Mouse (Mus musculus) heart, embryonic 12.5 days (tissue): ENCODE data around the gene Krt35. TPM values are rescaled to one million over a fixed set of nuclear protein-coding genes. Genes with fewer than 3 reads are reported as not detected.

Experiments used
- ATAC-seq: fragments of 200-750 bp; cut with Nextera tagmentation; 2 replicates; pipeline ENCODE4 v1.8.0; 2017; ENCODE audit warnings: moderate TSS enrichment, moderate library complexity; ENCODE audit not compliant: insufficient number of reproducible peaks, low FRiP score
- H3K27ac ChIP-seq: fragments of 300-500 bp; sonication (generic); 2 replicates; pipeline ENCODE4 v1.5.1; 2016; ENCODE audit warnings: mild to moderate bottlenecking, moderate library complexity; ENCODE audit not compliant: poor library complexity, severe bottlenecking
- H3K27me3 ChIP-seq: fragments of 300-500 bp; sonication (generic); replicated peaks from 2 replicates; pipeline ENCODE4 v1.6.1; 2016; ENCODE audit warnings: mild to moderate bottlenecking, moderate library complexity
- H3K36me3 ChIP-seq: fragments of 300-500 bp; sonication (generic); 2 replicates; pipeline ENCODE4 v1.6.1; 2016; ENCODE audit warnings: mild to moderate bottlenecking, moderate library complexity
- H3K4me1 ChIP-seq: fragments of 300-500 bp; sonication (generic); replicated peaks from 2 replicates; pipeline ENCODE4 v1.6.1; 2016; ENCODE audit warnings: mild to moderate bottlenecking
- H3K4me2 ChIP-seq: fragments of 300-500 bp; sonication (generic); 2 replicates; pipeline ENCODE4 v1.6.1; 2016; ENCODE audit warnings: mild to moderate bottlenecking, moderate library complexity
- H3K4me3 ChIP-seq: fragments of 300-500 bp; sonication (generic); 2 replicates; pipeline ENCODE4 v1.5.1; 2016; ENCODE audit warnings: mild to moderate bottlenecking
- H3K9ac ChIP-seq: fragments of 300-500 bp; sonication (generic); 2 replicates; pipeline ENCODE4 v1.6.1; 2016; ENCODE audit warnings: mild to moderate bottlenecking, moderate library complexity
- H3K9me3 ChIP-seq: fragments of 300-500 bp; sonication (generic); replicated peaks from 2 replicates; pipeline ENCODE4 v1.6.1; 2016; ENCODE audit warnings: mild to moderate bottlenecking, moderate library complexity
- WGBS: fragments of 180-500 bp; shearing (Covaris S2); methylation state at CpG from one replicate; pipeline ENCODE4 v1.1.7; 2016; 5-methylcytosine and 5-hydroxymethylcytosine counted together
- polyA plus RNA-seq: library from polyadenylated mRNA; unstranded; fragments of >200 nt; fragmentation: Nextera tagmentation; extraction: Ambion mirVana; gene quantifications from 2 replicates; pipeline ENCODE4 v1.2.1, GENCODE M21; 2016

The Krt35 gene
- polyA plus RNA-seq = not detected in 2 replicates

DNA sequence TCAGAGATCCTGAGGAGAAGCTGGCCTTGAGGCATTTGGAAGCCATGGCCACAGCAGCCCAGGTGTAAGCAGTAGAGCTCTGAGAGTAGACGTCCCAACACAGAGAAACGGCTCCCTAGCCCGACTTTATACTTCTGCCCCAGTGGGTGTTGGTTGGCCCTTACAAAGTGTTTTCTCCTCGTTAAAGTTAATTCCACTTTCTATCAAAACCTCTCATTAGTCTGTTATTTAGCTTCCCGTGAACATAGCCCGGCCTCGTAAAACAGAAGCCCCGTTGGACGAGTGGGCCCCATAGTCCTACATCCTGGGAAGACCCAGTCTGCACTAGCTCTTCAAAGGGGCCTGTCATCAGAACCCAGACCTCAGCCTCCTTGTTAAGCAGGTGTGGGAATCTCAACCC lies at the start of gene Krt35:
Gene Krt35, minus strand, starts transcription at position 101 of the 400 bp plus-strand sequence.
- no peak for ATAC-seq
- Histone ChIP-seq H3K36me3 (no peaks in the 10 kb centered on the region), H3K27ac (no peak within 1 kb of the TSS), H3K9ac (no peak within 1 kb of the TSS), H3K9me3 (no peaks in the 10 kb centered on the region), H3K4me3 (no peak within 1 kb of the TSS), H3K4me1 (no peaks in the 10 kb centered on the region), H3K4me2 (no peak within 1 kb of the TSS), H3K27me3 (0 out of 2 replicates have a peak, but pooled peaks cover 6% of the 10 kb centered on the region)
- 86% methylated on average over 9 of the region's 9 CpGs for WGBS

DNA sequence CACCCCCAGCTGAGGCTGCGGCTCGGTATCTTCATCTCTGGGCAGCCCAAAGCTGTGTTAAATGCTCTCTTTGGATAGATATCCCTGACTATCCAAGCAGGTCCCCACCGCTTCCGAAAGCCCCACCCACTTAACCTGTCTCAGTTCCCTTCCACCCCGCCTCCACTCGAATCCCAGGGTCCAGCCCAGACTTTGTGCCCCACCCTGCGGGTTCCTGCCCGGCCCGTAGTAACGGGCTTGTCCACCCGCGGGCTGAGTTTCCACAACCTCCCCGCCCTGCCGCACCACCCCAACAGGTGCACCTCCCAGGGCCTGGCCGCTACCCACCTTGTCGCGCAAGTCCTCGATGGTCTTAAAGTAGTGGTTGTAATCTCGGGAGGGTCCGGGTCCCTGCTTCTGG lies 49.1 kb upstream of the Krt35 start:
- H3K4me2 ChIP-seq = peak overlapping the region; percentile 93
- H3K27me3 ChIP-seq = peaks cover 13% of the 10 kb centered on the region; the same call in 1 of the 2 replicates
- H3K4me3 ChIP-seq = peak overlapping the region; percentile 63
- H3K9me3 ChIP-seq = no peaks in the 10 kb centered on the region
- peak; percentile 43; the same call in 1 of the 2 replicates for ATAC-seq
- H3K36me3 ChIP-seq = peaks cover 13% of the 10 kb centered on the region
- WGBS = 2% methylated on average over 20 of the region's 20 CpGs
- H3K4me1 ChIP-seq = peaks cover 46% of the 10 kb centered on the region
- 0 out of 2 replicates have a peak overlapping the region, but pooled peaks have one; percentile 9 for H3K27ac ChIP-seq
- peak overlapping the region; percentile 80 for H3K9ac ChIP-seq

DNA sequence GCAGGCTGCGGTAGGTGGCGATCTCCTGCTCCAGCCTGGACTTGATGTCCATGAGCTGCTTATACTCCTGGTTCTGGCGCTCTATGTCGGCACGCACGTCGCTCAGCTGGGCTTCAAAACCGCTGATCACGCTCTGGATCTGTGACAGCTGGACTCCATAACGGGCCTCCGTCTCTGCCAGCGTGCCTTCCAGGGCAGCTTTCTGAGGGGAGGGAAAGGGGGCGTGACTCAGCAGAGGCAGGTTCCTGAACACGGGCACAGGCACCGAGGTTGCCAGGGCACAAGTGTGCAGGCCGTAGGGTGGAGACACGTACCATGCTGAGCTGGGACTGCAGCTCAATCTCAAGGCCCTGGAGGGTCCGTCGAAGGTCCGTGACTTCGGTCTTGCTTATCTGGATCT lies 44.9 kb upstream of the Krt35 start:
- H3K4me3 ChIP-seq = no peak overlapping the region
- no peaks in the 10 kb centered on the region for H3K9me3 ChIP-seq
- ATAC-seq = no peak
- peaks cover 13% of the 10 kb centered on the region; the same call in 1 of the 2 replicates for H3K27me3 ChIP-seq
- no peak overlapping the region for H3K9ac ChIP-seq
- H3K36me3 ChIP-seq = peaks cover 13% of the 10 kb centered on the region
- peaks cover 45% of the 10 kb centered on the region for H3K4me1 ChIP-seq
- H3K27ac ChIP-seq = no peak overlapping the region
- no peak overlapping the region for H3K4me2 ChIP-seq
- 75% methylated on average over 21 of the region's 21 CpGs for WGBS

DNA sequence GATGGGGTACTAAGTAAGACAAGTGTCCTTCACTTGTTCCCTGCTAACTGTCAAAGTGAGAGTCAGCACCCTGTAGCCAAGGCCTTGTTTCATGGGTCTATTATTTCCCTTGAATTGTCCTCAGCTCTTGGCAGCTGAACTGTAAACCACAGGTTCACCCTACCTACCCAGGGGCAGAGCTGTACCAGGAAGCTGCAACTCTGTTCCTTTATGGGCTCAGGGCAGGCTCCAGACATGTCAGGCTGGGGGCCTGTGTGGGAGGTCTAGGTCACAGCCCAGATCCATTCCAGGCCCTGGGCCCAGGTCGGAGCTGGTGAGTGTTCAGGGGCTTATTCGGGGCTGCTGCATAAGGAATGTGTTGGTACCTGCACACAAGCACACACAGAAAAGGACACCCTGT lies 43.4 kb upstream of the Krt35 start:
- H3K9me3 ChIP-seq = no peaks in the 10 kb centered on the region
- no peaks in the 10 kb centered on the region; the same call in 1 of the 2 replicates for H3K27me3 ChIP-seq
- 64% methylated on average over 2 of the region's 2 CpGs for WGBS
- peaks cover 13% of the 10 kb centered on the region for H3K36me3 ChIP-seq
- peaks cover 30% of the 10 kb centered on the region for H3K4me1 ChIP-seq
- H3K4me3 ChIP-seq = no peak overlapping the region
- no peak overlapping the region for H3K27ac ChIP-seq
- no peak for ATAC-seq
- no peak overlapping the region for H3K9ac ChIP-seq
- no peak overlapping the region for H3K4me2 ChIP-seq

DNA sequence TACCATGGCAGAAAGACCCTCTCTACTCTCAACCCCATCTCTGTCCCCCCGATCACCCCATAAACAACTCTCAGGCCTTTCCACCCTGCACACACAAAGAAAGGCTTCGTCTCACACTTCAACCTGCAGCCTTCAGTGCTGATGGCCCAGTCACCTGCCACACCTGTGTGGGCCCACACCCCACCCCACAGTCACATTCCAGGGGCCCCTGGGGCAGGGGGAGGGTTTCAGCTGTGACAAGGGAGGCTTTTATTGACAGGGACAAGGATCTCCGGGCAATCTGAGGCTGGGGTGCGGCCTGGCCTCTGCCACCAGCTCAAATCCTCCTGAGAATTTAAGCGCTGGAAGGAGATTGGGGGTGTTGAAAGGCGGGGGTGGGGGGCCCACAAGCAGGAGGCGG lies 42.8 kb upstream of the Krt35 start:
- no peak for ATAC-seq
- H3K9ac ChIP-seq = no peak overlapping the region
- peaks cover 13% of the 10 kb centered on the region for H3K36me3 ChIP-seq
- peaks cover 4% of the 10 kb centered on the region; the same call in 1 of the 2 replicates for H3K27me3 ChIP-seq
- H3K4me1 ChIP-seq = peaks cover 27% of the 10 kb centered on the region
- H3K27ac ChIP-seq = no peak overlapping the region
- no peaks in the 10 kb centered on the region for H3K9me3 ChIP-seq
- WGBS = 48% methylated on average over 7 of the region's 7 CpGs
- H3K4me2 ChIP-seq = no peak overlapping the region
- H3K4me3 ChIP-seq = no peak overlapping the region

DNA sequence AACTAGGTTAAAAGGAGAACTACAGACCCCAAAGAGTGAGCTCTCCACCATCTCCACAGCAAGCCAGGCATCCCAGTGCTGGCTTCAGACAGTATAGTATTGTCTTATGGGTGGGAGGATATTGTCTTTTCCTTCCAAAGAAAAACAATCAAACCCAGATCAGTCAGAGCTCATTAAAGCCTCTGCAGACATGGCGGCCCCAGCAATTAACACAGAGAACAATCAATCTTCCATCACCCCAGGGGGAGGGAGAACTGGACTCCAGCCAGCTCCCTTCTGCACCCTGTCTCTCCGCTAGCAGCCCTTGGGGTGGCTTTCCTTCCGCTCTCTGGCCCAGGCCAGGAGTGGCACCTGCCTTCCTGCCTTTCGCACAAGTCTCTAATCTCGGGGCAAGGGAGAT lies 41.7 kb upstream of the Krt35 start:
- peaks cover 13% of the 10 kb centered on the region for H3K36me3 ChIP-seq
- no peak overlapping the region for H3K4me3 ChIP-seq
- no peak overlapping the region for H3K9ac ChIP-seq
- ATAC-seq = no peak
- H3K27ac ChIP-seq = no peak overlapping the region
- 53% methylated on average over 5 of the region's 5 CpGs for WGBS
- H3K4me1 ChIP-seq = peaks cover 27% of the 10 kb centered on the region
- H3K27me3 ChIP-seq = peaks cover 6% of the 10 kb centered on the region; the same call in 1 of the 2 replicates
- H3K9me3 ChIP-seq = no peaks in the 10 kb centered on the region
- no peak overlapping the region for H3K4me2 ChIP-seq

DNA sequence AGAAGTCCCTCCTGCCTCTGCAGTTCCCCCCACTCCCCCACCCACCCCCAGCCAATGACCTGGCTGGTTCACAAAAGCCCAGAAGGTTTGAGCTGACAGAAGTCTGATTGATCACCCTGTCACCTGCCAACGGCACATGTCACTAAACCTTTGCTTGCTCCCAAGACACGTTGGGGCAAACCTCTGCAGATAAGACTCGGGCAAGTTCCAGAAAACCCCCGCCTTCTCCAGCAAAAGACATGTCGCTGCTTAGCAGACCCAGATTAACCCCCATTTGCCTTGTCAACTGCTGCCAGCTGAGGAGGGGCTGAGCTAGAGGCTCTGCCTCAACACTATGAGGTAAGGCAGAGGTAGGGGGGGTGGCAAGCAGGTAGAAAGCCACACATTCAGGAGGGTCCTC lies 40.5 kb upstream of the Krt35 start:
- H3K9ac ChIP-seq = no peak overlapping the region
- H3K9me3 ChIP-seq = no peaks in the 10 kb centered on the region
- no peak overlapping the region for H3K4me2 ChIP-seq
- peaks cover 6% of the 10 kb centered on the region for H3K36me3 ChIP-seq
- peaks cover 30% of the 10 kb centered on the region for H3K4me1 ChIP-seq
- no peak overlapping the region for H3K4me3 ChIP-seq
- ATAC-seq = no peak
- H3K27ac ChIP-seq = no peak overlapping the region
- H3K27me3 ChIP-seq = peaks cover 10% of the 10 kb centered on the region; the same call in 1 of the 2 replicates
- 12% methylated on average over 5 of the region's 5 CpGs for WGBS

DNA sequence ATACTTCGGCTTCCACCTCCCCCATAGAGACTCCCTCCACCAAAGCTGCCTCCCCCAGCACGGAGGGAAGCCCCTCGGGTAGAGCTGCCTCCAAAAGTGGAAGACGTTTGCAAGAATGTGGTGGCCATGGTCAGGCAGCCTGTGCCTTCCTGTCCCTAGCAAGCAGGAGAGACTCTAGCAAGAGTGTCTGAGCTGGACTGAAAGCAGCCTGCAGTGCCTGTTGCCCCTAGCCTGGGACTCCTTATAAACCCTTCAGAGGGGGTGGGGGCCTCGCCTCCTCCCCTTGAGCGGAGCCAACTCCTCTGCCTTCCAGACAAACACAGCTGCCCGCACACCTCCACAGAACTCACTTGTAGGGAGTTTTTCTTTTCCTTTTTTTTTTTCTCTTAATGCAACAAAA lies 39.7 kb upstream of the Krt35 start, which contains the start of gene Krt15:
Gene Krt15, minus strand, starts transcription at position 198 of the 400 bp plus-strand sequence.
- Histone ChIP-seq H3K27me3 (peaks cover 18% of the 10 kb centered on the region; the same call in 1 of the 2 replicates), H3K4me1 (peaks cover 30% of the 10 kb centered on the region), H3K4me3 (no peak within 1 kb of the TSS), H3K9me3 (no peaks in the 10 kb centered on the region), H3K9ac (no peak within 1 kb of the TSS), H3K4me2 (no peak within 1 kb of the TSS), H3K27ac (no peak within 1 kb of the TSS), H3K36me3 (no peaks in the 10 kb centered on the region; the same call in 1 of the 2 replicates)
- no peak for ATAC-seq
- WGBS = 55% methylated on average over 7 of the region's 7 CpGs

DNA sequence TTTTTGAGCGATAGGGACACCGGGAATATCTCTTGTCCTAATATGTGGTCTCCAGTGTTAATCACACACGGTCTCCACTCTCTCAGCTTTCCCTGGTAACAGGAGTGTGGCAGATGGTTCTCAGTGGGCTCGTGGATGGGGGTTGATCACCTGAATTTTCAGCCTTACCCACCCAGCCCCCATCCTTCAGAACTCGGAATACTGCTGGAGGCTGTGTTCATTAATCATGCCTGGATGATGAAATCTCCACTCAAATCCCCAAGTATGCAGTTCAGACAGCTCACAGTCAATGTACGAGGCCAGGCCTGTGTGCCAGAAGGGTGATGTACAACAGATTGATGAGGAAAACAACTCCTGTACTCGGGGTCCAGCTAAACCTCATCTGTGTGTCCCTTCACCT lies 28.9 kb upstream of the Krt35 start:
- no peak overlapping the region for H3K27ac ChIP-seq
- ATAC-seq = no peak
- H3K27me3 ChIP-seq = no peaks in the 10 kb centered on the region; the same call in 1 of the 2 replicates
- H3K9me3 ChIP-seq = no peaks in the 10 kb centered on the region
- no peak overlapping the region for H3K4me2 ChIP-seq
- WGBS = 70% methylated on average over 7 of the region's 7 CpGs
- peaks cover 12% of the 10 kb centered on the region for H3K4me1 ChIP-seq
- H3K4me3 ChIP-seq = no peak overlapping the region
- H3K9ac ChIP-seq = no peak overlapping the region
- H3K36me3 ChIP-seq = no peaks in the 10 kb centered on the region

DNA sequence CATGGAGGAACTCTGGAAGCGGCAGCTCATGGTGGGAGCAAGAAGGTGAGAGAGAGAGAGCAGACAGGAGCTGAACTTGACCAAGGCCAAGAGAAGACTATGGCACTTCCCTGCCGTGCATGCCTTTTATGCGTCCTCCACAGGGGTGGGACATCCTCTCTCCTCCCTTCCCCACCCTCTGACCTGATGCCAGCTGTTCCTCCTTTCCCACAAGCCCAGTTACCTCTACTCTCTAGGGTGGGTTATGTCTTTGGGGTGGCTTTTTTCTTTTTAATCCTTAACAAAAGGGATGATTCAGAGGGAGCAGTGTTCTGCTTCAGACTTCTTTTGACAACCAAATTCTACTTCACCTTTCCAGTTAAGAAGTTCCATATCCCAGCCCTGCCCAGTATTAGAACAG lies 25.4 kb upstream of the Krt35 start, which contains the start of gene Krt13:
Gene Krt13, minus strand, starts transcription at position 101 of the 400 bp plus-strand sequence.
- Histone ChIP-seq H3K9ac (no peak within 1 kb of the TSS), H3K27ac (no peak within 1 kb of the TSS), H3K36me3 (no peaks in the 10 kb centered on the region), H3K4me3 (no peak within 1 kb of the TSS), H3K9me3 (no peaks in the 10 kb centered on the region), H3K4me2 (no peak within 1 kb of the TSS), H3K4me1 (peaks cover 14% of the 10 kb centered on the region), H3K27me3 (peaks cover 7% of the 10 kb centered on the region)
- 76% methylated on average over 3 of the region's 3 CpGs for WGBS
- no peak for ATAC-seq

DNA sequence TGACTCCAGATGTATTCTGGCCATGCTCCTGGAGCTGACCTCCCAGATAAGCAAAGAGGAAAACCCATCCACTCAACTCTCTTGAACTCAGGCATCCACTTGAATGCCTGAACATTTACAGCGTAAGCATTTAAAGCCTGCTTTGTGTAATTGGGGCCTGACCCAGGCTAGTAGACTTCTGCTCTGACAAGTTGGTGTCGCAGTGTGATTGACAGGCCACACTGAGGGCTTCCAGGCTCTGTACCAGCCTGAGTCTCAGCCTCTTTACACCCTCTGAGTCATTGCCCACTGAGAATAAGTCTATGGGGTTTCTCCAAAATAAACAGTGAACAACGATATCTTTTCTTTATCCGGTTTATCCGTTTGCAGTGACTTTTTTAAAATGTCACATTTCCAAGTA lies 24.3 kb upstream of the Krt35 start:
- Histone ChIP-seq H3K4me3 (no peak overlapping the region), H3K36me3 (no peaks in the 10 kb centered on the region), H3K4me1 (peaks cover 8% of the 10 kb centered on the region), H3K27ac (no peak overlapping the region), H3K4me2 (no peak overlapping the region), H3K9me3 (no peaks in the 10 kb centered on the region), H3K9ac (no peak overlapping the region), H3K27me3 (peaks cover 8% of the 10 kb centered on the region)
- ATAC-seq = no peak
- WGBS = 50% methylated on average over 5 of the region's 5 CpGs

DNA sequence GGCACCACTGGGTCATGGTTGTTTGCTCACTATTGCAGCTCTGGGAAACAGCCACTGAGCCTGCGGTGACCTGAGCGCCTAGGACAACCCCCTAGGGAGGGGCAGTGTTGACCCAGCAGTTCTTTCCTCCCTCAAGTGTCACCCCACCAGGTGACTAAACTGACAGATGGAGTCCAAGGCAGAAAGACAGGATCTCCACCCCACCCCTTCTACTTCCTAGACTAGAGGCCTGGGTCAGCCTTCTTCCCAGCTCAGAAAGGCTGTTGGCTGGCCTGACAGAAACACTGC lies 17.6 kb upstream of the Krt35 start:
- H3K9me3 ChIP-seq = no peaks in the 10 kb centered on the region
- H3K9ac ChIP-seq = no peak overlapping the region
- 60% methylated on average over 2 of the region's 2 CpGs for WGBS
- H3K4me2 ChIP-seq = no peak overlapping the region
- H3K27ac ChIP-seq = no peak overlapping the region
- H3K27me3 ChIP-seq = peaks cover 8% of the 10 kb centered on the region; the same call in 1 of the 2 replicates
- no peaks in the 10 kb centered on the region for H3K4me1 ChIP-seq
- H3K4me3 ChIP-seq = no peak overlapping the region
- ATAC-seq = no peak
- no peaks in the 10 kb centered on the region for H3K36me3 ChIP-seq
